Mouse (Mus musculus): ENCODE measurements around the gene Olfr1240. TPM values are rescaled to one million over a fixed set of nuclear protein-coding genes. Genes with fewer than 3 reads are reported as not detected.

Gene Olfr1240
- not detected in 2 replicates for polyA plus RNA-seq (2012; rRNA removed)

DNA sequence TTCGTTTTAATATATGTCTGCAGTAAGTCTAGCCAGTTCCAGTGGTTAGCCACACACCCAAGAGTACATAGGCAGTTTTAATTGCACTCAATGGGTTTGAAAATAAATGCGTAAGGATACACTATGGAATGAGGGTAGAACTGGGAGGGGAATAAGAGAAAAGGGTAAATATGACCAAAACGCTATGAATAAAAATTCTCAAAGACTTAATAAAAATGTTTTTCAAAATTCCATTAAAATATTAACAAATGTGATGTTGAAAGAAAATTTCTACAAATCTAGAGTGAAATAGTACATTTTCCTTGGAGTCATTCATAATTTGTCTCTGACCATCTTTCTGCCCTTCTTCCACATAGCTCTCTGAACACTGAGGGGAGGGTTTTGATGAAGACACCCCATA is at the start of gene Olfr1240:
TSS of gene Olfr1240 (minus strand) at position 101 of the 400 bp plus-strand sequence.

GRCm38 (mm10) chr2:89487026-89487425 is 44.2 kb upstream of the Olfr1240 start, which contains the start of gene Olfr1241:
Gene Olfr1241 (minus strand): TSS chr2:89487126.

DNA sequence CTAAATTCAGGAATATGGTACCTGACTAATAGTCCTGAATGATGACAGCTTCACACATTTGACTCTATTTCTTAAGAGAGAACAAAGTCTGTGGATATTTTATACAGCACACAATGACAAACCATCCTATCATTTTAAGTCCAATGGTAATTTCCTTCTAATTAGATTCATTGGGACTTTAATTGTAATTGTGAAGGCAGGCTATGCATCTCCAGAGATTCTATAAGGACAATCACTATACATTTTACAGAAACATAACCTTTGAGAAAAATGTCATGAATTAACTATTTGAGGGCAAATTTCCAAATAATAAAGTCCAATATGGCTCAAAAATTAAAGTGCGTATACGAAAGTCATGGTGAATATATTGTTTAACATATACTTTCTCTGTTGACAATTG is 22.5 kb downstream of the Olfr1240 start, which contains the start of gene Olfr1239:
TSS of gene Olfr1239 (minus strand) at position 101 of the 400 bp plus-strand sequence.

GRCm38 (mm10) chr2:89409576-89409975 is 33.2 kb downstream of the Olfr1240 start, which contains the start of gene Olfr1238:
Gene Olfr1238 (minus strand): TSS chr2:89409676.

Other genes starting within 250 kb of the Olfr1240 start
- not detected in 2 replicates for gene Olfr1226, start 243.0 kb downstream of the Olfr1240 start, polyA plus RNA-seq (2012; rRNA removed)
- not detected in 2 replicates for gene Olfr1228, start 188.9 kb downstream of the Olfr1240 start, polyA plus RNA-seq (2012; rRNA removed)
- gene Olfr1229, start 155.0 kb downstream of the Olfr1240 start, polyA plus RNA-seq (2012; rRNA removed), result not detected in 2 replicates
- gene Olfr1230, start 145.7 kb downstream of the Olfr1240 start, polyA plus RNA-seq (2012; rRNA removed), result not detected in 2 replicates
- not detected in 2 replicates for gene Olfr1231, start 135.9 kb downstream of the Olfr1240 start, polyA plus RNA-seq (2012; rRNA removed)
- not detected in 2 replicates for gene Olfr1232, start 113.3 kb downstream of the Olfr1240 start, polyA plus RNA-seq (2012; rRNA removed)
- gene Olfr1233, start 100.6 kb downstream of the Olfr1240 start, polyA plus RNA-seq (2012; rRNA removed), result not detected in 2 replicates
- not detected in 2 replicates for gene Olfr1234, start 78.1 kb downstream of the Olfr1240 start, polyA plus RNA-seq (2012; rRNA removed)
- not detected in 2 replicates for gene Olfr1238, start 33.3 kb downstream of the Olfr1240 start, polyA plus RNA-seq (2012; rRNA removed)
- gene Olfr1239, start 22.6 kb downstream of the Olfr1240 start, polyA plus RNA-seq (2012; rRNA removed), result not detected in 2 replicates
- not detected in 2 replicates for gene Olfr1241, start 44.1 kb upstream of the Olfr1240 start, polyA plus RNA-seq (2012; rRNA removed)
- gene Olfr1242, start 55.3 kb upstream of the Olfr1240 start, polyA plus RNA-seq (2012; rRNA removed), result not detected in 2 replicates
- not detected in 2 replicates for gene Olfr1243, start 88.5 kb upstream of the Olfr1240 start, polyA plus RNA-seq (2012; rRNA removed)
- gene Olfr1245, start 135.4 kb upstream of the Olfr1240 start, polyA plus RNA-seq (2012; rRNA removed), result not detected in 2 replicates
- not detected in 2 replicates for gene Olfr1246, start 150.2 kb upstream of the Olfr1240 start, polyA plus RNA-seq (2012; rRNA removed)
- not detected in 2 replicates for gene Olfr1247, start 171.1 kb upstream of the Olfr1240 start, polyA plus RNA-seq (2012; rRNA removed)
- gene Olfr1248, start 175.2 kb upstream of the Olfr1240 start, polyA plus RNA-seq (2012; rRNA removed), result not detected in 2 replicates
- not detected in 2 replicates for gene Olfr1249, start 192.0 kb upstream of the Olfr1240 start, polyA plus RNA-seq (2012; rRNA removed)
- gene Olfr1250, start 218.5 kb upstream of the Olfr1240 start, polyA plus RNA-seq (2012; rRNA removed), result not detected in 2 replicates
- not detected in 2 replicates for gene Olfr1251, start 228.9 kb upstream of the Olfr1240 start, polyA plus RNA-seq (2012; rRNA removed)